Mouse (Mus musculus) CD4-positive helper T cell, adult 2 months (primary cell): ENCODE measurements around the gene Ctcfl.
"Not testable (repeated sequence)": the region's sequence is repeated elsewhere in the genome, so short reads cannot be mapped to it uniquely, and the experiment has no call there.

Source experiments
- DNase-seq: peaks from one replicate; pipeline ENCODE4 v3.0.0-alpha.2; 2012; ENCODE audit warnings: low read depth, missing footprints, low spot score

Ctcfl gene

GRCm38 (mm10) chr2:173143611-173144010 lies 24.3 kb upstream of the Ctcfl start:
- no peak for DNase-seq

GRCm38 (mm10) chr2:173138323-173139239 lies 19.3 kb upstream of the Ctcfl start:
- no peak for DNase-seq

DNA sequence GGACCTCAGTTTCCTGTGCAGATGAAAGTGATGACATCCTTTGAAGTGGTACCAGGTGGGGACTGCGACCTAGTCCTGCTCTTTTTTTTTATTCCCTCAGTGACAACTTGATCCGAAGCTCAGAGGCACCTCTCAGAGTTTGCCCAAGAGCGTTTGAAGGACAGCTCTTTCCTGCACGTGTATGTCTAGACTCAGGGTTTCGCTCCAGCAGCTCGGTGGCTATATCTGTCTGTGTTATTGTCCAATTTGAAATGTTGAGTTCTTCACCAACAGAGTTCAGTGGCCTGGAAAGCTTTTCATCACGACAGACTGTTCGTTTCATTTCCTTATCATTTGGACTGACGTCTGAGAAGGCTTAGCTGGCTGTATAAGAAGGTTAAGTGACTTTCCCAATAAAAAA lies 15.4 kb upstream of the Ctcfl start:
- no peak for DNase-seq

DNA sequence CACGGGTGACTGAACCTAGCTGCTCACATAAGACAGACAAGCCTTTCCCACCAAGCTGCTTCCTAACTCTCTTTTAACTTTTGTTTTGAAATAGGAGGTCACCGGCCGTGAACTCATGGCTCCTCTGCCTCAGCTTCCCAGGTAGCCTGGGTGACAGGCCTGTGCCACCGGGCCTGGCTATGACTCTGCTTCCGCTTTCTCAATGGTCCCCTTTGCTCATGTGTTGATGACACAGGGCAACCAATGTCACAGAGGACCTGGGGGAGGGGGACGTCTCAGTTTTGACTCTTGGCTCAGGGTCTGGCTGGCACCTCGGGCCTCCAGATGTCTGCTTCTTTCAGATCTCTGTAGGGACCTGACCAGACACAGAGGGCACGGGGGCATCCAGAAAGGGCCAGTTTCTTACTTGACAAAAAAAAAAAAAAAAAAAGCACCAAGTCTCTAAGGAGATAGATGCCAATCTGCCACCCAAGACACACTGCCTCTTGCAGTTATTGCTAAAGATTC lies 13.5 kb upstream of the Ctcfl start:
- no peak for DNase-seq

GRCm38 (mm10) chr2:173132262-173132661 lies 12.9 kb upstream of the Ctcfl start:
- DNase-seq, result no peak

- DNase-seq, result no peak
Observed at GRCm38 (mm10) chr2:173129111-173129510, 9.8 kb upstream of the Ctcfl start.

GRCm38 (mm10) chr2:173126386-173126785 lies 7.1 kb upstream of the Ctcfl start:
- DNase-seq, result no peak

DNA sequence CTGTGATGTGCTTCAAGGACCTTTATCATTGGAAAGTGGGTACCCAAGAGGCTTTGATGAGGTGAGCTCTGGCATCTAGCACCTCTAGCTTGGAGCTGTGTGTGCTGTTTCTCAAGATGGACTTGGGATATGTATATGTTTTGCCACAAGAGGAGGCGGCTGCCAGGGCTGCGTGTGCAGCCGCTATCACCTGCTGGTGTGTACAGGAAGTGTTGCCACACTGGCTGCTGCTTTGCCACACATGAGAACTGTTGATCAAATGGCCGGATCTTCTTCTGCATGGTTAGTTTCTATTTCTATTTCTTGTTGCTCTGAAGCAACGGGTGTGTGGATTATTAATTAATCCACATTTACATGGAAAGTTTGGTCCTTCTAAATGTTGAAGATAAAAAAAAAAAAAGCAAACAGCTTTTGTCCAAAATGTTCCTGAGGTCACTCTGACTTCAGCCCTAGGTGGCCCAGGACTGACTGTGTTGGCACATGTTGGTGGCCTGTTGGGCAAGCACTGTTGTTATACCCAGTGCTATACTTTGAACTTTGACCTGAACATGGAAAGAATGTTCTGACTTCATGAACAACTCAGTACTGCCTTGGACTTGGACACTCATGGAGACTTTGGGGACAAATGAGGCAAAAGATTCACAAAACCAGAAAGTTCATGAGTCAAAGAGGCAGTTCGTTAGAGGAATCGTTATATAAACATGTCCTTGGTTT lies 4.9 kb upstream of the Ctcfl start:
- DNase-seq, result no peak

DNA sequence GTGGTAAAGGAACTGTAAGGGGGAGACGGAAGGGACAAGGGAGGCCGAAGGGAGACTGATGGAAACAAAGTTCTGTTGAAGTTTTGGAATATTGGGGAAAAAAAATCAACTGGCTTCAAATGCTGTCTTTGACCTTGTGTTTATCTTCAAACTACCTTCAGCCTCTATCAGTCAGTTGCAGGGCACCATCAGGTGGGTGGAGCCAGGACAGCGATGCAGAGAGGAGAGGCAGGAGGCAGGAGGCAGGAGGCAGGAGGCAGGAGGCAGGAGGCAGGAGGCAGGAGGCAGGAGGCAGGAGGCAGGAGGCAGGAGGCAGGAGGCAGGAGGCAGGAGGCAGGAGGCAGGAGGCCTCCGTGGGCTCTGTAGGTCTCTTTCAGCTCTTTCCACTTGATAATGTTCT lies 792 bp upstream of the Ctcfl start:
- DNase-seq, result not testable (repeated sequence)

GRCm38 (mm10) chr2:173113796-173114195 lies 5.5 kb downstream of the Ctcfl start:
- not testable (repeated sequence) for DNase-seq

- DNase-seq, result no peak
Observed at GRCm38 (mm10) chr2:173110571-173110970, 8.8 kb downstream of the Ctcfl start.

GRCm38 (mm10) chr2:173109510-173109909 lies 9.8 kb downstream of the Ctcfl start:
- no peak for DNase-seq

- DNase-seq, result no peak
Observed at GRCm38 (mm10) chr2:173108509-173109190, 10.7 kb downstream of the Ctcfl start.

- DNase-seq, result peak; percentile 57
Observed at GRCm38 (mm10) chr2:173106889-173107785, 12.2 kb downstream of the Ctcfl start.

DNA sequence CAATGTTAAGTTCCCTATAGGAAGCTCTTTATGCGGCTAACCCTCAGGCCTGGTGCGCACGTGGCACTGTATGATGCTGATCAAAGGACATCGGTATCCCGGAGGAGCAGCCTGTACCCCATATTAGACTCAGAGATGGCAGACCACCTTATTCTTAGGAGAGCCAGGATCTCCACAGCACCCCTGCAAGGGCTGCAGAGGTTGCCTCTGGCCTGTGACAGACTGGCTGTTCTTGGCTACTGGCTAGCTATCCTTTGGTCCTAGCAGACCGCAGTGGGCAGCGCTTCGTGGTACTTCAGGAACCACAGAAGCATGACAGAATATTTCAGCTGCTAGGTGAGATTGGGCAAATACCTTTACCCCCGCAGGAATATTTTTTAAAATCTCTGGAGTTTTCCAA lies 12.9 kb downstream of the Ctcfl start:
- no peak for DNase-seq

- peak; percentile 42 for DNase-seq
Observed at GRCm38 (mm10) chr2:173097337-173097736, 22.0 kb downstream of the Ctcfl start.

- peak; percentile 88 for DNase-seq
Observed at GRCm38 (mm10) chr2:173089437-173089836, 29.9 kb downstream of the Ctcfl start.

DNA sequence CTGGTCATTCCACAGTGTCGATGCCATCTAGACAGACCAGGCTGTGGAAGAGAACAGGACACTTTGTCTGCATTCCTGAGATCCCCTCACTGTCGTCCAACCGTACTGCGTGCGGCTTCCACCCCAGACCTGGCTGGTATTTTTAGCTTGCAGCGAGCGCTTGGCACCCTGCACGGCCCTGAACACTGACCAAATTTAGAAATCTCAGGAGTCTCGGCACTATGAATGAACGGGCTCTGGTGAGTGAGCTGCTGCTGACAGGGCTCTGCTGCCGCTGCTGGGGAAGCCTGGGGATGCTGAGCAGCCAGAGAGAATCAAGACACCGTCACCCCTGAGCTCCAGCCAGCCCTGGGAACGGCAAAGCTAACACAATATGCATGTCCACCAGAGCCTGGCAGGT lies 31.9 kb downstream of the Ctcfl start:
- no peak for DNase-seq

DNA sequence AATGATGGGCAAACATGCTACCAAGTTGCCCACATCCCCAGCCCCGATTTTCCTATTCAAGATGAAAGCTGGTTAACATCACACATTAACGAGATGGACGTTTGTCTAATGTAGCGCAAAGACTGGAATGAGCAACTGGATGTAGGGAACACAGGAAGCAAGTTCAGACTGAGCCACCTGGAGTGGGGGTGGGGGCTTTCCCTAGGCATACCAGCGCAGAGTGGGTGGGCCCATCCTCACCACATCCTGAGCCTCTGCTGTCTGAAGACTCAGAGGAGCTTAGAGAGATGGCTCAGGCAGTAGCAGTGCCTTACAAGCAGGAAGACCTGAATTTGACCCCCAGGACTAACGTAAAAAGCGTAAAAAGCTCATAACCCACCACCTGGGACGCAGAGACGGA lies 33.6 kb downstream of the Ctcfl start:
- peak; percentile 93 for DNase-seq

GRCm38 (mm10) chr2:173084871-173085270 lies 34.5 kb downstream of the Ctcfl start:
- DNase-seq, result peak; percentile 53
